Mouse (Mus musculus): ENCODE data around the gene Tbcel. TPM values are rescaled to one million over a fixed set of nuclear protein-coding genes. Genes with fewer than 3 reads are reported as not detected.

Tbcel gene
- polyA plus RNA-seq, 1 experiment from 2014 or later: 3.8 TPM

DNA sequence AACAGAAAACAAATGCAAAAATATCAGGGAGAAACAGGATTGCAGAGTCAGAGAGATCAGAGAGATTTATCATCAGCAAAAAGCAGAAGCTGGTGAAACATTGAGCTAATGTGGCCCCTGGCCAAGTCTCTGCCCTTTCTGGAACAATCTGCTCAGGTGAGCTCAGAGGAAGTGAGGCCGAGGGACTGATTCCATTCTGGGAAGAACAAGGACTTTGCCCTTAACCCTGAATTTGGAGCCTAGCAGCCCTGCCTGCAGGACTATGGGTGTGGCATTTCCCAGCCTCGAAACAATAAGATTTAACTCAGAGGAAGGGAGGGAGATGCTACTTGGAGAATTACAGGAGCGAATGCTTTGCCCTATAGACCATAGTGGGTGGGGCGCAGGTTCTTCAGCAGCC is 4.7 kb upstream of the Tbcel start:
- no peak overlapping the region for H3K27ac ChIP-seq
- no peaks in the 10 kb centered on the region for H3K27me3 ChIP-seq
- WGBS: 66% methylated on average over 4 of the region's 4 CpGs
- no peak for ATAC-seq (ENCODE audit: insufficient number of reproducible peaks, low FRiP score, low TSS enrichment, low read depth)
- H3K36me3 ChIP-seq: no peaks in the 10 kb centered on the region
- no peak overlapping the region for H3K9ac ChIP-seq
- no peak overlapping the region for H3K4me2 ChIP-seq
- no peak overlapping the region for H3K4me3 ChIP-seq
- no peaks in the 10 kb centered on the region for H3K9me3 ChIP-seq
- peaks cover under 1% of the 10 kb centered on the region; the same call in 1 of the 2 replicates for H3K4me1 ChIP-seq

DNA sequence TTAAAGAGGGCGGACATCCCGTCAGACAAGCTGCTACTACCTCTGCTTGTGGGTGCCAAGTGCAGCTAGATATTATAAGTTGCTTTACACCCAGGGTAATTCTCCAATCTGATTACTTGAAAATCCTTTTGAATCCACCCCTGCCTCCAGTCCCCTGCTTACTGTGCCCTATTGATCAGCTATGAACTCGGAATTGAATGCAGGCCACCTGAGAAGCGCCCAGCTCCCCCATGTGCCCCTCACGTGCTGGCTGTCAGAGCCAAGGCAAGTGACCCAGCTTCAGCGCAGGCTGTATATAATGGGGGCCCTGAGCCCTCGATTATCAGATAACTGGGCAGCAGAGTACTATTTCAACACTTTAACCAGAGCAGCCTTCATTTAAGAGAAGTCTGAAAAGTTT is 626 bp upstream of the Tbcel start:
- WGBS: 57% methylated on average over 7 of the region's 7 CpGs
- Histone ChIP-seq H3K4me1 (no peaks in the 10 kb centered on the region), H3K36me3 (no peaks in the 10 kb centered on the region), H3K9ac (no peak overlapping the region), H3K27me3 (no peaks in the 10 kb centered on the region), H3K4me2 (no peak overlapping the region), H3K27ac (no peak overlapping the region), H3K4me3 (no peak overlapping the region), H3K9me3 (no peaks in the 10 kb centered on the region)
- no peak for ATAC-seq (ENCODE audit: insufficient number of reproducible peaks, low FRiP score, low TSS enrichment, low read depth)

DNA sequence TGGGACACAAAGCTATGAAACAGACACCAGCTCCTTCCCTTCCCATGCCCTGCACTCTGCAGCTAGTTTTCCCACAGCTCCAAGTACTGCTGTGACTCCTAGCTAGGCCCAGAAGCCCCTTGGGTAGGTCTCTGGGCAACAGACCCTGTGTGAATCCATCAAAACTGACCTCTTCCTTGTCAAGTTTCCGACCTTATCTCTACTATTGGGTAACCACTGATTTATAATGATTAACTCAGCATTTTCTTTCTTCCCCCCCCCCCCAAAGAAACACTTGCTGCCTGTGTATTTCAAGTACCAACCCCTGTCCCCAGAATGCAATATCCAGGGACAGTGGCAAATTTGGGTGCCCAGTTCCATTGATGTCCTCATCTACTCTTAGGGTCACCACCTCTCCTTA is 587 bp downstream of the Tbcel start:
- H3K4me1 ChIP-seq: no peaks in the 10 kb centered on the region
- H3K9ac ChIP-seq: no peak overlapping the region
- H3K27me3 ChIP-seq: no peaks in the 10 kb centered on the region
- 69% methylated on average over 1 of the region's 1 CpGs for WGBS
- H3K36me3 ChIP-seq: no peaks in the 10 kb centered on the region
- H3K4me2 ChIP-seq: no peak overlapping the region
- no peak for ATAC-seq (ENCODE audit: insufficient number of reproducible peaks, low FRiP score, low TSS enrichment, low read depth)
- no peaks in the 10 kb centered on the region for H3K9me3 ChIP-seq
- H3K4me3 ChIP-seq: no peak overlapping the region
- no peak overlapping the region for H3K27ac ChIP-seq

DNA sequence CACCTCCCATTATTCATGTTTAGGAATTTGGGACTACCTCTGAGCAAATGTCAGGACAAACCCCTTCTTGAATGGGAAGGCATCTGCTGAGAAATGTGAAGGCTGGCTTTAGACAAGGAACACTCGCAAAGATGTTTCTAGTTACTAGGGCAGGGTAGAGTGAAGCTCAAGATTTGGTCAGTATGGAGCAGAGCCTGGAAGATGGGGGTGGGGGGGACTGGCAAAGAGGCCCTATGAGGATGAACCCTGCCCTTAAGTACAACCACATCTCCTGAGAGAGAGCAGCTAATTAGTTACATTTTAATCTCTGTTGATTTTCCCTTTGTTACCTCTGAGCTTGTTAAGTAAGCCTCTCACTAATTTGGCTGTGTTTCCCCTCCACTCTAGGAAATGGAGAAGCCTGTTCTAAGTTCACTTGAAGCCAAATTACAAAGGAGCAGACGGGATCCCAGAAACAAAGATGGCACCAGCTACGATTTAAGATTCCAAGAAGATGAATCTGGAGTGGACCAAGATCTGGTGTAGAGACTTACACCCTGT is 2.6 kb downstream of the Tbcel start:
- no peaks in the 10 kb centered on the region for H3K36me3 ChIP-seq
- no peak overlapping the region for H3K4me3 ChIP-seq
- H3K27me3 ChIP-seq: no peaks in the 10 kb centered on the region
- no peak overlapping the region for H3K9ac ChIP-seq
- WGBS: 76% methylated on average over 3 of the region's 3 CpGs
- no peaks in the 10 kb centered on the region for H3K9me3 ChIP-seq
- H3K27ac ChIP-seq: no peak overlapping the region
- H3K4me1 ChIP-seq: no peaks in the 10 kb centered on the region
- H3K4me2 ChIP-seq: no peak overlapping the region
- ATAC-seq (ENCODE audit: insufficient number of reproducible peaks, low FRiP score, low TSS enrichment, low read depth): no peak

DNA sequence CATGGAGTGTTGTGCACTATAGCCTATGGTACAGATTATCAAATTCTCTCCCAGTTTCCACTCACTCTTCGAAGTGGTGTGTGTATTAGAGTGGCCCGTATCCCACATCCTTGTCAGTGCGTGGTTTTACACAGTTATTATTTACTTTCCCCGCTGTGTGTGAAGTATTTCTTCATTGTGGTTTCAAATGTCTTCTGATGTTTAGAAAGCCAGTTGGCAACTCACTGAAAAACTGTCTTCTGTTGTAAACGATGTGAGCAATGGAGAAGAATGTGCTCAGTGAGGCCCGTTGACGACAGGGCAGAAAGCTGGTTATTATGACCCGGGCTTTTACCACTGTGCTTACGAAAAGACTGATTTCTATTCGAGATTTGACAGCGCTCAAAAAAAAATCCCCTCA is 3.0 kb downstream of the Tbcel start:
- Histone ChIP-seq H3K4me3 (no peak overlapping the region), H3K36me3 (no peaks in the 10 kb centered on the region), H3K9ac (no peak overlapping the region), H3K27ac (no peak overlapping the region), H3K4me2 (no peak overlapping the region), H3K27me3 (no peaks in the 10 kb centered on the region), H3K4me1 (no peaks in the 10 kb centered on the region), H3K9me3 (no peaks in the 10 kb centered on the region)
- no peak for ATAC-seq (ENCODE audit: insufficient number of reproducible peaks, low FRiP score, low TSS enrichment, low read depth)
- 63% methylated on average over 11 of the region's 11 CpGs for WGBS

DNA sequence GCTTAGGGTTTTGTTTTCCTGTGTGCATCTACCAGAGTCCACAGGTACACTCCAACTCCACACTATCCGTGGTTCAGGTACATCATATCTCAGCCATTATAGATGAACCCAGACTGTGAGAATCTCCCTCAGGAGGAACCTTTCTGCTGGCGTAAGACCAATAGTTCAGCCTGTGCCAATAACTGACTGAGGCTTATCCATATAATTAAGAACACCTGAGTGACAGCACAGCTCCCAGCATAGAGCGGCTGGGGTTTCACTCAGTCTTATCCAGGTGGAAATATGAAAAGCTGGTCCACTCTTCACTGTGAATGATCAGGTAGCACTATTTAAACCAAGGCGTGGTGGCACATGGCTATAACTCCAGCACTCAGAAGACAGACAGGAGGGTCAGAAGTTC is 3.9 kb downstream of the Tbcel start:
- no peak overlapping the region for H3K4me2 ChIP-seq
- no peak overlapping the region for H3K4me3 ChIP-seq
- H3K4me1 ChIP-seq: no peaks in the 10 kb centered on the region
- H3K36me3 ChIP-seq: no peaks in the 10 kb centered on the region
- H3K9me3 ChIP-seq: no peaks in the 10 kb centered on the region
- no peak for ATAC-seq (ENCODE audit: insufficient number of reproducible peaks, low FRiP score, low TSS enrichment, low read depth)
- H3K9ac ChIP-seq: no peak overlapping the region
- no peak overlapping the region for H3K27ac ChIP-seq
- WGBS: 43% methylated on average over 4 of the region's 4 CpGs
- no peaks in the 10 kb centered on the region for H3K27me3 ChIP-seq

DNA sequence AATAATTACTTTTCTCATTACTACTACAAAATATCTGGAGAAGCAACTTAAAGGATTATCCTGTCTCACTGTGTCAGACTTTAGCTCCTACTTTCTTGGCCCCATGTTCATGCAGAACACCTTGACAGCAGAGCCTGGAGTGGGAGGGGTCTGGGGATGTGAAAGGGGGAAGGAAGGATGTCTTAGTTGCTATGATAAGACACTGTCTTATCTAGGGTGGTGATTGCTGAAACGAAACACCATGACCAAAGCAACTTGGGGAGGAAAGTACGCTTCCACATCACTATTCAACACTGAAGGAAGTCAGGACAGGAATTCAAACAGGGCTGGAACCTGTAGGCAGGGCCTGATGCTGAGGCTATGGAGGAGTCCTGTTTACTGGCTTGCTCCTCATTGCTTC is 11.3 kb downstream of the Tbcel start:
- Histone ChIP-seq H3K9me3 (no peaks in the 10 kb centered on the region), H3K27me3 (no peaks in the 10 kb centered on the region), H3K9ac (no peak overlapping the region), H3K36me3 (no peaks in the 10 kb centered on the region), H3K4me2 (no peak overlapping the region), H3K4me3 (no peak overlapping the region), H3K27ac (no peak overlapping the region), H3K4me1 (0 out of 2 replicates have a peak, but pooled peaks cover 2% of the 10 kb centered on the region)
- WGBS: 79% methylated on average over 2 of the region's 2 CpGs
- no peak for ATAC-seq (ENCODE audit: insufficient number of reproducible peaks, low FRiP score, low TSS enrichment, low read depth)

DNA sequence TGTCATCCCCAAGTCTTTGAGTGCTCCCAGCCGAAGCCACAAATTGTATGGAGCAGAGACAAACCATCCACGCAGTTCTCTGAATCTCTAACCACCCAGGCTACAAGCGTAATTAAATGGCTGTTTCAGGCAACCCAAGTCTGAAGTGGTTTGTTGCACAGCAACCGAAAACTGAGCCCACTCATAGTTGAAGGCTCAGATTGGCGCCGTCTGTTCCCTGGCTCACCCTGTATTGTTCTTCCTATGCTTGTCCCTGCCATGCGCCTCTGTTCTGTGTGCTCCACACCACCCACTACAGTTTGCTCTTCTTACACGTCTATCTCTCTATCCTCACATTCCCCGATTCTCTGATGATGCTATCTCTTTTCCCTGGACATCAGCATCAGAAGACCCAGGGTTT is 15.8 kb downstream of the Tbcel start:
- Histone ChIP-seq H3K9me3 (no peaks in the 10 kb centered on the region), H3K4me1 (0 out of 2 replicates have a peak, but pooled peaks cover 3% of the 10 kb centered on the region), H3K4me2 (no peak overlapping the region), H3K9ac (no peak overlapping the region), H3K4me3 (no peak overlapping the region), H3K27me3 (no peaks in the 10 kb centered on the region), H3K27ac (no peak overlapping the region), H3K36me3 (no peaks in the 10 kb centered on the region)
- ATAC-seq (ENCODE audit: insufficient number of reproducible peaks, low FRiP score, low TSS enrichment, low read depth): no peak
- WGBS: 78% methylated on average over 9 of the region's 9 CpGs

DNA sequence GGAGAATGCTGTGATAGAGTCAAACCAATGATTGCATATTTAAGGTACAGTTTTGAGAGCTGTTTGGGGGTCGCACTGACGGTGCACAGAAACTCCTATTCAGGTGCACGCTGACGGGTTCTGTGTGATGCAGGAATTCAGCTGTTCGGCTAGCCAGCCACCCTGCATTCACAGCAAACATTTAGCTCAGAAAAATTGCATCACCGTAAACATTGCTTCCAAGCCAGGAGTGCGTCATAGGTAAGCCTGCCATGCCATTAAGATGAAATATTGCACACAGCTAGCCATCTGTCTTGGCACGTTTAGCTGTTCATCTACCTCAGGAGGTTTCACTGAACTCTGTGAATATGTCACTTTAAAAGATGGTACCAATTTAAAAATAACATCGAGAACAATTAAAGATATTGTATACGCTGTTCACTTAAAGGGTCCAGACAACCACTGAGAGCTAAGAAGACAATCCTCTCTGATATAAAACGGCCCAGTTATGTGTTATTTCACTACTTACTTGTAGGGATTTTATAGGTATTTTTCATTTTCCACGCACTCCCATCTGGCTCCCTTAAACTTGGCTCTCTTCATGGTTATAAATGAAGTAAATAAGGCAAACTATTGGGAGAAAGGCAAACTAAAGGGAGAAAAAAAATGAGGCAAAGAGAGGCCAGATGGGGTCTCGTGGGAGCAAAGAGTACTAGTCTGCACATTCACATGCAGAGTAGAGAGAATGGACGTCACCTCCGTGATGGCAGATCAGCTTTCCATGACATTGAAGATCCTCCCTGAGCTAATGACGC is 16.8 kb downstream of the Tbcel start:
- no peak for ATAC-seq (ENCODE audit: insufficient number of reproducible peaks, low FRiP score, low TSS enrichment, low read depth)
- H3K27ac ChIP-seq: no peak overlapping the region
- H3K4me1 ChIP-seq: 0 out of 2 replicates have a peak, but pooled peaks cover 3% of the 10 kb centered on the region
- whole genome bisulfite sequencing: 62% methylated on average over 16 of the region's 16 CpGs
- H3K9me3 ChIP-seq: no peaks in the 10 kb centered on the region
- H3K36me3 ChIP-seq: no peaks in the 10 kb centered on the region
- H3K27me3 ChIP-seq: no peaks in the 10 kb centered on the region
- no peak overlapping the region for H3K9ac ChIP-seq
- no peak overlapping the region for H3K4me3 ChIP-seq
- no peak overlapping the region for H3K4me2 ChIP-seq

DNA sequence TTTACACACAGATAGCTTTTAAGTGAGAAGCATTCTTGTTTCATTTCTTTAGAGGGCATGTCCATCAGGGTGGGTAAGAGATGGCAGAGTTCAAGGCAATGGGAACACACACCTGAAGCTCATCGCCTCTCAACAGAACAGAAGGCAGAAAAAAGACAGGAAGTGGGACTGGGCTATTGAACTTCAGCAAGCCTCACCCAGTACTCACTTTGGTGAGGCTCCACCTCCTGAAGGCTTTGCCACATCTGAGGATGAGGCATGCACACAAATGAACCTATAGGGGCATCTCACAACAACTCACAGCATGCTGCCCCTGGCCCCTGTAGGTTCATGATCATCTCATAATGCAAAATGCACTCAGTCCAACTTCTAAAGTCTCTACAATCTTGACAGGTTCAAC is 19.5 kb downstream of the Tbcel start:
- Histone ChIP-seq H3K4me2 (no peak overlapping the region), H3K27ac (no peak overlapping the region), H3K9me3 (no peaks in the 10 kb centered on the region), H3K27me3 (no peaks in the 10 kb centered on the region), H3K36me3 (no peaks in the 10 kb centered on the region), H3K9ac (no peak overlapping the region), H3K4me1 (0 out of 2 replicates have a peak, but pooled peaks cover 3% of the 10 kb centered on the region), H3K4me3 (no peak overlapping the region)
- 95% methylated on average over 1 of the region's 1 CpGs for WGBS
- ATAC-seq (ENCODE audit: insufficient number of reproducible peaks, low FRiP score, low TSS enrichment, low read depth): no peak

DNA sequence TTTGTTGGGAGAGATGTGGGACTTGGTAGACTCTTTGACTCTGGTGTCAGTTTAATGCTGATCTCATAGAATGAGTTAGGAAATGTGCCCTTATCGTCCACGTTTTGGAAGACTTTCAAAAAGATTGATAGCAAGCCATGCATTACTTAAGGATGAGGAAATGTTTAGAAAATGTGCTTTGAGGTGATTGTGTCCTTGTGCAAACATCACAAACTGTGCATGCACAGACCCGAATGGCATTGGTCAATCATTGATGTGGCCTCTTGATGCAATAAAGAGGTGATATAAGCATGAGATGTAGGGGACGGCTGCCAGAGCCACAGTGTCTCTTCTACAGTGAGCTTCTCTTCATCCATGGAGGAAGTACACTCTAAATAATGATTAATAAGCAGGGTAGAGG is 20.7 kb downstream of the Tbcel start:
- no peak overlapping the region for H3K4me2 ChIP-seq
- ATAC-seq (ENCODE audit: insufficient number of reproducible peaks, low FRiP score, low TSS enrichment, low read depth): no peak
- no peaks in the 10 kb centered on the region for H3K27me3 ChIP-seq
- no peaks in the 10 kb centered on the region for H3K36me3 ChIP-seq
- H3K27ac ChIP-seq: no peak overlapping the region
- H3K9me3 ChIP-seq: no peaks in the 10 kb centered on the region
- WGBS: 80% methylated on average over 4 of the region's 4 CpGs
- no peak overlapping the region for H3K4me3 ChIP-seq
- 0 out of 2 replicates have a peak, but pooled peaks cover 3% of the 10 kb centered on the region for H3K4me1 ChIP-seq
- no peak overlapping the region for H3K9ac ChIP-seq

DNA sequence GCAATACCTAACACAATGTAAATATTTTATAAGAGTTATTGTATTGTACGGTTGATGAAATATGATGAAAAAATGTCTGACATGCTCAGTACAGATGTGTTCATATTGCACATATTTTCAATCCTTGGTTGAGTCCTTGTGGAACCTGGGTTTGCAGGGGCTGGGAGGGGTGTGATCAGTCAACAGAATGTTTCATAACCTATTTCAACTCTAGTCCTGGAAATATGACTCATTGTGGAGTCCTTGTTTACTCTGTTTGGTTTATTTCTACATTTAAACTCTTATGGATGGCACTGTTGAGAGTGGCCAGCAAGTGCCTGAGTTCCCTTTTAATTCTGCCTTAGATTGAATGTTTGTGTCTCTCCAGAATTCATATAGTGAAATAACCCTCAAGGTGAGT is 22.9 kb downstream of the Tbcel start:
- Histone ChIP-seq H3K9ac (no peak overlapping the region), H3K4me2 (no peak overlapping the region), H3K4me1 (no peaks in the 10 kb centered on the region), H3K36me3 (no peaks in the 10 kb centered on the region), H3K27me3 (no peaks in the 10 kb centered on the region), H3K4me3 (no peak overlapping the region), H3K9me3 (no peaks in the 10 kb centered on the region), H3K27ac (no peak overlapping the region)
- no peak for ATAC-seq (ENCODE audit: insufficient number of reproducible peaks, low FRiP score, low TSS enrichment, low read depth)
- WGBS: 85% methylated on average over 1 of the region's 1 CpGs

Measured in limb, embryonic 15.5 days (tissue).